Mouse (Mus musculus) MN1 (cell line): Measurements from ENCODE around the gene Rnase12.

Source experiments
- DNase-seq: peaks from one replicate; pipeline ENCODE4 v3.0.0-alpha.2; 2016; ENCODE audit warnings: low spot score

Rnase12 gene

DNA sequence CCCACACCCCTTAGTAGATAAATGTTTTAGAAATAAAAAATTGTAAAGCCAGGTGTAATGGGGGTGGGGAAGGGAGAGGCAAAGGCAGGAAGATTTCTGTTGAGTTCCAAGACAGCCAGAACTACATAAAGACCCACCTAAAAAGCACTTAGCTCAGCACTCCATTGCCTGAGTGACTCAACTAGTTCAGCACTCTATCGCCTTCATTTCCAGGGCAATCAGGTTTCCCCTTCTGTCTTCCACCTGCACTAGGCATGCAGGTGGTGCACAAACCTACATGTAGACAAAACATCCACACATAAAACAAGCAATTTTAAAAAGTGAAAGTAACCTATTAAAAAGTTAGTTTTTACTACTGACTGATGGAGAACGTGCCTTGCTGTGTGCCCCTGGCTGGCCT is 27.6 kb upstream of the Rnase12 start:
- no peak for DNase-seq

- DNase-seq, result no peak
Measured at GRCm38 (mm10) chr14:51083805-51084204, 26.3 kb upstream of the Rnase12 start.

GRCm38 (mm10) chr14:51082599-51083581 is 25.4 kb upstream of the Rnase12 start:
- DNase-seq, result peak; percentile 60

GRCm38 (mm10) chr14:51081035-51081434 is 23.6 kb upstream of the Rnase12 start:
- DNase-seq, result no peak

- no peak for DNase-seq
Measured at GRCm38 (mm10) chr14:51079180-51079579, 21.7 kb upstream of the Rnase12 start.

DNA sequence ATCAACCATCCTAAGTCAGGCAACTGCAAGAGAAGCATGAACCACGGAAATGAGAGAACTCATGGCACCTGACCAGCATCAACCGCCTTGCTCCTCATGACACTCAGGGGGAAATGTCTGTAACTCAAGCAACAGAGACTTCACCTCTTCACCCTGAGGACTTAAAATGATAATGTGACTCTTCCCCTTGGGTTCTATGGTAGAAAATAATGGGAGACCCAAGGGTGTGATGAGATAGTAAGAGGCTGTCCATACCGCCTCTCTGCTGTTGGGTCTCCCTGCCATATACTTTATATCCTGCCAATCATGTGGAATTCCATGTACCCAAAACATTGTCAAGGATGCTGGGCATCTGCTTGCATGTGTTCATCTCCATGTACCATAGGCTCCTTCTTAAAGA is 16.9 kb upstream of the Rnase12 start, which contains the start of gene Olfr750:
TSS of gene Olfr750 (minus strand) at position 101 of the 400 bp plus-strand sequence.
- DNase-seq, result no peak

- no peak for DNase-seq
Measured at GRCm38 (mm10) chr14:51069617-51070016, 12.2 kb upstream of the Rnase12 start.

- DNase-seq, result no peak
Measured at GRCm38 (mm10) chr14:51068956-51069355, 11.5 kb upstream of the Rnase12 start.

DNA sequence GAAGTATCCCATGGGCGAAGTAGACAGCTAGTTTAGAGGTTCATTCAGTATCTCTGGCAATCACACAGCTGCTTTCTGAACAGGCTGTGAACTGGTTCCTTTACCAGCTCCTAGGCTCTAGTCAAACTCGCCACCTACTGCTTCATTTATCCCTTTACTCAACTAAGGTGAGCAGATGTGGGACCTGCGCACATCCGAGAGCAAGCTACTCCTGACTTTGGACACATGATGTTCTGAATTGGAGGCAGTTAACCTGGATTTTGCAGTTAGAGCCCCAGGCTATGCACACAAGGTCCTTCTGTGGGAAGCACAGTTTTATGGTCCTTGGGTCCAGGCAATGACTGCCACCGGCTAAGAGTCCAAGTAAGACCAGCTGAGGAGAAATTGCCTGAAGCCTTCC is 3.3 kb upstream of the Rnase12 start:
- DNase-seq, result no peak

DNA sequence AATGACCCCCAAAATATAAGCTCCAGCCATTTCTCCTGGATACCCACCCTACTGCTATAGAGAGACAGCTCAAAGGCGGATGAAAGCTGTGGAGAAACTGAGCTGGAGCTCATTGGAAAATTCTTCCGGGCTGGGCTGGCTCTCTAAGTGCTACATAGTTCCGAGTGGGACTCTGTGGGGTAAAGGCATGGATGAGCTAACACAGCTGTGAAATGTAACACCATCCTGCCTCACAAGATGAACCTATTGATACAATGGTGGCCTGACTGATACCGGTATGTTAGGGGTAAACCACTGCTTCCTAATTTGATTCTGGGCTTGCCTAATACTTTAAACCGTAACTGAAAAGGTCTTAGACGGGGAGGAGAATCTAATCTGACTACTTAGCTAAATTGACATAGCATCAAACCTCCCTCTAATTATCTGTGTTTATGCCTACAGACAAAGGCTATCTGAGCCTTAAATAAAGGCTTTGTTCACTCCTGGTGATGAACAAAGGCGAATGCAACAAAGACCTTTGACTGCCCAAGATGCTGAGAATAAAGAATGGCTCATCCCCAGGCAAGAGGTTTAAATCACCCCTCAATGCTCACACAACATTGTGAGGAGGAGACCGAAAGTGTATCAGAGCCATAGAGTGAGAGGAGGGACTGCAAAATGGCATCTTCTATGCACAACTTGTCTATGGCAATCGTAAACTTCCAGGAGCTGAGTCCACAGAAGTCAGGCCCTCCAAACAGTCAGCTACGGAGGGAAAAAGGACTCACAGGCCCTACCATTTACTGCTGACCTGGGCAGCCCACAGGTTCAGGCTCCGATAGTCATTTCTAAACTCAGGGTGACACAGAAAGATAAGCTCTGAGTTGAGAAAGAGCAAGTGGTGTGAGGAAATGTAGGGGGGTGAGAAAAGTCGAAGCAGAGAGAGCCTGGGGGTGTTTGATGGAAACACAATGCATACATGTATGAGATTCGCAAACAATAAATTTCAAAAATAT is 2.9 kb downstream of the Rnase12 start:
- no peak for DNase-seq

DNA sequence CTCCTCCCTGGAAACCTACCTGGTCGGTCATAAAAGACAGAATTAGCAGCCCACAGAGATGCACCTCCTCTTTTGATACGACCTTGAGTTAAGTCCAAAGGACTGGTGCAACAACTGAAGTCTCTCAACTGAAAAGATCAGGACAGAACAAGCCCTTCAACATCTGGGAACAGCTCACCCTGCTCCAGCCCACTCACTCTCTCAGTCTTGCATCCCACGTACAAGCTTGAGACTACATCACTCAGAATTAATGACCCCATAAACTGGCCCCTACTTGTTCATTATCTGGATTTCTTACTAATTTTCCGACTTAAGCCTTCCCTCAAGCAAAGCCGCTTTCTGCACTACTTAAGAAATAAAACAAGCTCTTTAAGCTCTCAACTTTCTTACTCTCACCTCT is 4.3 kb downstream of the Rnase12 start:
- DNase-seq, result no peak

DNA sequence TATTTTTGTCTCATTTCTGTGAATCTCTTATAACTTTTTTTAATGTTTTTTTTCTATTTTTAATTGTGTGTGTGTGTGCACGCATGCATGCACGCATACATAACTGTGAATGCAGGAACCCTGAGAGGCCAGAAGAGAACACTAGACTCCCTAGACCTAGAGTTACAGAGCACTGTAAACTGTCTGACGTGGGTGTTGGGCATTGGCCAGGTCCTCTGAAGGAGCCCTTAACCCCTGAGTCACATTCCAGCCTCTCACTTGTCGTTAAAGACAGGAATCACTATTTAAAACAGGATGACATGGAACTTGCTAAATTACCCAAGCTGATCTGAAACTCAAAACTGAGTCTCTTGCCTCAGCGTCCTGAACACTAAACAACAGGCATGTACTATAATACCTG is 5.5 kb downstream of the Rnase12 start:
- no peak for DNase-seq

GRCm38 (mm10) chr14:51050063-51050462 is 7.4 kb downstream of the Rnase12 start, which contains the start of gene Rnase11:
Rnase11 (minus strand) TSS chr14:51050163.
- DNase-seq, result no peak

- DNase-seq, result no peak
Measured at GRCm38 (mm10) chr14:51047846-51048245, 9.6 kb downstream of the Rnase12 start.

DNA sequence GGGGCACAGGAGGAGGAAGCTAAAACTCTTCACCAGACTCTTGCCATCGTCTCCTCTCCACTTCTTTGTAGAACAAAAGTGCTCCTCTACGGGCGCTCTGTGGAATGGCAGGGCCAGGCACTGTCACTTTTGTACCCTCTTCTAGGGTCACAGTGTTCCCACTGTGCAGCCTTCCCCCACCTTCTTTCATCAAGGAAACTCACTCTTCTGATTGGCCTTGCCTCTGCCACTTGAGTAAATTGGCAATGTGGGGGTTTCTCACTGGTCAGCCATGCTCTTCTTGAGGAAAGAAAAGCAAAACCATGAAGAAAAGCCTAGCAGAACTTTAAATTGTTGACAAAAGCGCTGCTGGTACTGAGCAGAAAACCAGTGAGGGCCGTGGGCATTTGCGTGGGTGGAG is 15.7 kb downstream of the Rnase12 start, which contains the start of gene Rnase9:
TSS of gene Rnase9 (minus strand) at position 101 of the 400 bp plus-strand sequence.
- DNase-seq, result no peak

DNA sequence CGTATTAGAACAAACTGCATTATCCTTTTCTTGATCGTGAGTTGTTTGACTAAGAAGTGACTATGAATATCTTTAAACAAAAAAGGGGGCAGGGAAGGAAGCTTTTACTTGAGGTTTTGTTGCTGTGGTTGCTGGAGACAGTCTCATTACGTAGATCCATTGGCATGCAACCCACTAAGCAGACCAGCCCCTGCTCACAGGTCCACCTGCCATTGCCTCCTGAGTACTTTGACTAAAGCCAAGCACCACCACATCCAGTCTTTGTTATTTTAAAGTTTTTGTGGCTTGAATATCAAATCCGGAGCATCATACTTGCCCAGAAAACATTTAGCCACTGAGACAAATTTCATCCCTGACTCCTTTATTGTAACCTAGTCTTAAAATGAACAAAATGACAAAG is 21.2 kb downstream of the Rnase12 start:
- DNase-seq, result no peak

DNA sequence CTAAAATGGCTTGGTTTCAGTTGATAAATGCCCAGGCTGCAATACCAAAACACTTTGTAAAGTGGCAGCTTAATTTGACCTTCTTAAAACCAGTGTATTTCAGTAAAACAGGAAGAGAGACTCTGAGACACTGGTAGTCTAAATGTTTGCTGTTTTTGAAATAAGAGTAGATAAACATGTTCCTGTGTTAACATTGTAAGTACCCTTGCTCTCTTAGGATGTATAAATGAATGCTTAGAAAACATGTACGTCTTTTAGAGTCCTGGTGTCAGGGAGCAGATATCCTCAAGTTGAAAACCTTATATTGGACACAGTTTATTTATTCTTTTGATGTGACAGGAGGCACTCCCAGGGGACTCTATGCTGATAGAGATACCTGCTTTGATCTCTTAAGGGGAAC is 22.3 kb downstream of the Rnase12 start:
- DNase-seq, result no peak

DNA sequence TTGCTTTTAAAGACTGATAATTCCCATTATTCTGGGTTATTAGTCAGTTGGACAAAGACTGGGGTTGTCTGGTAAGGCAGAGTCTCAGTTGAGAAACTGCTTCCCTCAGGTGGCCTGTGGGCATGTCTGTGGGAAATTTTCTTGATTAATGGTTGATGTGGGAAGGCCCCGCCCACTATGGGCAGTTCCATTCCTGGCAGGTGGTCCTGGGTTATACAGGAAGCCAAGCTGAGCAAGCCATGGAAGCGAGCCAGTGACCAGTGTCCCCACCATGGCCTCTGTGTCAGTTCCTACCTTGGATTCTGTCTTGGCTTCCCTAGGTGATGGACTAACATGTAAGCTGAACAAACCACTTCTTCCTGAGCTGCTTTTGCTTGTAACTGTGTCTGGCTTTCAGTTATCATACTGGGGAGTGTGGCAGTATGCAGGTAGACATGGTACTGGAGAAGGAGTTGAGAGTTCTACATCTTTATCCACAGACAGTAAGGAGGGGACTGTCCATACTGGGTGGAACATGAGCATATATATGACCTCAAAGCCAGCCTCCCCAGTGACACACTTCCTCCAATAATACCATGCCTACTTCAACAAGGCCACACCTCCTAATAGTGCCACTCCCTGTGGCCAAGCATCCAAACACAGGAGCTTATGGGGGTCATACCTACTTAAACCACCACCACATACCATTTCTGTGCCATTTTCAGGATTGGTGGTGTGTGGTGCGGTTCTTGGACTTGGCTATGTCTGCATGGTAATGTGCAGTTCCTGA is 29.9 kb downstream of the Rnase12 start:
- DNase-seq, result no peak

DNA sequence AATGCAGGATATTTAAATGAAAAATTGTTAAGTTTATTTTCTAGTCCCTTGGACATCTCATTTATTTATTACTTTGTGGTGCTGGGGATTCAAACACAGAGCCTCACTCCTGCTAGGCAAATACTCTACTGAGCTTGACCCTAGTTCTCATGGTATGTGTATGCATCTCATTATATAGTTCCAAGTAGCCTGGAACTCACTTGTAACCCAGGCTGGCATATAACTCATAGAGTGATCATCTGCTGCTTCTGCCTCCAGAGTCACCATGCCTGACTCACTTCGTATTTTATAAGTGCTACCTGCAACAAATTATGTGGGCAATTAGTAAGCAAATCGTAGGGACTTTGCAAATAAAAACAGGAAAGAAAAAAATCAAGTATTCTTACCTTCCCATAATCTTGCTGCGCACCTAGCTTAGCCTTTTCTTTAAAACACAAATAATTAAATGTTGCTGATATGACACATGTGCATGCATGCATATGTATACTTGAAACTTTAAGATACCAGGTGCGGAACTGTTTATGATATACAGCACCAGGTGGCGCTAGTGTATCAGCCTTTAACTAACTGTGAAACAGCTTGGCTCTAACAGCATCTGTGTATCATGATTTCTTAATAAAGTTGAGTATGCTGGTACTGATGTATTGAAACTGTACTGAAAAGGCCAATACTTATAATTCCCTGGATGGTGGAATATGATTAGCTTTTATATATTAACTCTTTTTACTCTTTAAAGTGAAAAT is 30.9 kb downstream of the Rnase12 start:
- DNase-seq, result peak; percentile 57

DNA sequence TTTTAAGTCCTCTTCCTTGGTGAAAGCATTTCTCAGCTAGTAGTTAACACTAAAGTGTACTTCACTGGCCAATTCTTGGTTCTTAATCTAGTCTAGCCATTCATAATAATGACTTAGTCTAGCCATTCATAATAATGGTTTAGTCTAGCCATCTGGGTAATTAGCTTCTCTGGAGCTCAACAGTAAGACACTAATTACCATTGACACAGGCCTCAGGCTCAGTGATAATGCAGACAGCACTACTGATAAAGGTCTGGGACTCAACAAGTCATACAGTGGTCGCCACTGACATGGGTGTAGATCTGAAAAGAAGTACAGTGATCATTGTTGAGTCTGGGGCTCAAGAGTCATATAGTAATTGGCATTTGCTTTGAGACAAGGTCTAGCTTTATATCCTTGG is 32.6 kb downstream of the Rnase12 start:
- no peak for DNase-seq

DNA sequence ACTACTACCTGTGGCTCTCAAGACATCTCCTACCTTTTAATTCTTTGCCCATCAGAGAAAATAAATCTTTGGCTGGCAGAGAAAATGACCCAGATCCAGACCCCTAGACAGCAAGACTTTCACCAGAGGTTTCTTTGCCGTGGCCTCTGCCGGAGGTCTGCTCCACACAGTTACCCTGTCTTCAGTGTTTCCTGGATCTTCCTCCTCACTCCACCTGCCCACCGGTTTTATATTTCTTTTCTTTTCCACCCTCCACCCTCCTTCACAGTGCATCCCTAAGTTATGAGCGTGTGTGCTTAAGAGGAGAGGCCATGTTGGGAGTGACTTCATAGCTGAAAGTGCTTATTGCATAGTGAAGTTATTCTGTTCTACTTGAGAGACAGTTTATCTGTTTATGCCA is 34.0 kb downstream of the Rnase12 start:
- DNase-seq, result no peak
